Mouse (Mus musculus) lung, postnatal 0 days (tissue): ENCODE data around the gene Epb41l1.

Experiments
- CTCF ChIP-seq: IDR thresholded peaks from 2 replicates; pipeline ENCODE4 v1.5.1; 2016; ENCODE audit warnings: antibody characterized with exemption, mild to moderate bottlenecking
- EP300 ChIP-seq: IDR thresholded peaks from 2 replicates; pipeline ENCODE4 v1.6.1; 2016; ENCODE audit warnings: antibody characterized with exemption, mild to moderate bottlenecking, control low read depth

- TF ChIP-seq EP300 = no peak
- TF ChIP-seq CTCF = no peak
Observed at GRCm38 (mm10) chr2:156479833-156480232, 59.1 kb downstream of the Epb41l1 start.
